Mouse (Mus musculus): ENCODE measurements around the gene Mrpl49. TPM values are rescaled to one million over a fixed set of nuclear protein-coding genes. Genes with fewer than 3 reads are reported as not detected.

Gene Mrpl49
- polyA plus RNA-seq, 1 experiment = 52.5 TPM

DNA sequence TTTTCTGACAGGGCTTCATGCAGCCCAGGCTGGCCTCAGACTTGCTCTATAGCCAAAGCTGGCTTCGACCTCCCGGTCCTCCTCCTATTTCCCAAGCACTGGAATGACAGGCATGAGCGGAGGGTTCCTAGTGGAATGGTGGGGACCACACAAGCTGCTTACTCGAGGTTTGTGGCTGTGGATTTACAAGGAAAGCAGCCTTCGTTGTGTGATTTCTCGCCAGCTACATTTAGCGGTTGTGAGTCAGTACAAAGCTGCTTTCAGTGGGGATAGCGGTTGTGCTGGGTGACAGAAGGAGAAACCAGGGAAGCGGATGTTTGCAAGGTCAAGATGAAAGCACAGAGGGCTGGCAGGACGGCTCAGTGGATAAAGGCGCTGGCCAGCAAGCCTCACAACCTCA, 52.0 kb downstream of the Mrpl49 start:
- 89% methylated on average over 11 of the region's 11 CpGs for WGBS
- TF ChIP-seq CTCF (IDR thresholded peaks at IDR 0.05; ENCODE audit: control insufficient read depth, insufficient read depth, low read length) = no peak
- TF ChIP-seq POLR2A (IDR thresholded peaks at IDR 0.05; ENCODE audit: borderline replicate concordance, control insufficient read depth, low read depth, low read length) = no peak
- Histone ChIP-seq H3K4me3 (replicated peaks; ENCODE audit: control insufficient read depth, low read depth, low read length) (no peak overlapping the region), H3K27ac (ENCODE audit: control insufficient read depth, insufficient read depth, low read depth, low read length, poor library complexity) (no peak overlapping the region), H3K4me1 (ENCODE audit: control insufficient read depth, insufficient read depth, low read length) (no peaks in the 10 kb centered on the region; the same call in 1 of the 2 replicates)

Other genes starting within 250 kb of the Mrpl49 start
- gene Frmd8, start 182.5 kb downstream of the Mrpl49 start, polyA plus RNA-seq (2011; ENCODE audit: insufficient read depth, insufficient read length, low replicate concordance, missing spikeins) = 14.3 and 18.1 TPM in 2 replicates
- gene Slc25a45, start 180.0 kb downstream of the Mrpl49 start, polyA plus RNA-seq (2011; ENCODE audit: insufficient read depth, insufficient read length, low replicate concordance, missing spikeins) = 11.6 and 24.6 TPM in 2 replicates
- gene Tigd3, start 163.6 kb downstream of the Mrpl49 start, polyA plus RNA-seq (2011; ENCODE audit: insufficient read depth, insufficient read length, low replicate concordance, missing spikeins) = 4.4 and 6.4 TPM in 2 replicates
- 31.1 and 60.8 TPM in 2 replicates for gene Dpf2, start 144.8 kb downstream of the Mrpl49 start, polyA plus RNA-seq (2011; ENCODE audit: insufficient read depth, insufficient read length, low replicate concordance, missing spikeins)
- 2.3 and 5.3 TPM in 2 replicates for gene Cdc42ep2, start 133.0 kb downstream of the Mrpl49 start, polyA plus RNA-seq (2011; ENCODE audit: insufficient read depth, insufficient read length, low replicate concordance, missing spikeins)
- 41.9 and 79.8 TPM in 2 replicates for gene Pola2, start 93.6 kb downstream of the Mrpl49 start, polyA plus RNA-seq (2011; ENCODE audit: insufficient read depth, insufficient read length, low replicate concordance, missing spikeins)
- 0.80 TPM in 1 of 2 replicates, not detected in the other for gene Slc22a20, start 71.6 kb downstream of the Mrpl49 start, polyA plus RNA-seq (2011; ENCODE audit: insufficient read depth, insufficient read length, low replicate concordance, missing spikeins)
- 59.9 and 139 TPM in 2 replicates for gene Capn1, start 41.9 kb downstream of the Mrpl49 start, polyA plus RNA-seq (2011; ENCODE audit: insufficient read depth, insufficient read length, low replicate concordance, missing spikeins)
- 30.5 and 58.5 TPM in 2 replicates for gene Syvn1, start 11.2 kb downstream of the Mrpl49 start, polyA plus RNA-seq (2011; ENCODE audit: insufficient read depth, insufficient read length, low replicate concordance, missing spikeins)
- 2,232 and 4,155 TPM in 2 replicates for gene Fau, start 59 bp upstream of the Mrpl49 start, polyA plus RNA-seq (2011; ENCODE audit: insufficient read depth, insufficient read length, low replicate concordance, missing spikeins)
- 8.4 and 14.3 TPM in 2 replicates for gene Znhit2, start 3.4 kb upstream of the Mrpl49 start, polyA plus RNA-seq (2011; ENCODE audit: insufficient read depth, insufficient read length, low replicate concordance, missing spikeins)
- 5.9 and 12.3 TPM in 2 replicates for gene Tm7sf2, start 10.6 kb upstream of the Mrpl49 start, polyA plus RNA-seq (2011; ENCODE audit: insufficient read depth, insufficient read length, low replicate concordance, missing spikeins)
- gene Vps51, start 19.4 kb upstream of the Mrpl49 start, polyA plus RNA-seq (2011; ENCODE audit: insufficient read depth, insufficient read length, low replicate concordance, missing spikeins) = 48.4 and 85.1 TPM in 2 replicates
- not detected in 2 replicates for gene Tmem262, start 22.2 kb upstream of the Mrpl49 start, polyA plus RNA-seq (2011; ENCODE audit: insufficient read depth, insufficient read length, low replicate concordance, missing spikeins)
- not detected in 2 replicates for gene Gm28374, start 24.5 kb upstream of the Mrpl49 start, polyA plus RNA-seq (2011; ENCODE audit: insufficient read depth, insufficient read length, low replicate concordance, missing spikeins)
- 12.2 and 22.8 TPM in 2 replicates for gene Zfpl1, start 27.2 kb upstream of the Mrpl49 start, polyA plus RNA-seq (2011; ENCODE audit: insufficient read depth, insufficient read length, low replicate concordance, missing spikeins)
- gene Cdca5, start 27.2 kb upstream of the Mrpl49 start, polyA plus RNA-seq (2011; ENCODE audit: insufficient read depth, insufficient read length, low replicate concordance, missing spikeins) = 28.8 and 31.0 TPM in 2 replicates
- gene AC131692.1, start 36.6 kb upstream of the Mrpl49 start, polyA plus RNA-seq (2011; ENCODE audit: insufficient read depth, insufficient read length, low replicate concordance, missing spikeins) = 6.6 and 6.9 TPM in 2 replicates
- 5.2 and 5.3 TPM in 2 replicates for gene Naaladl1, start 48.0 kb upstream of the Mrpl49 start, polyA plus RNA-seq (2011; ENCODE audit: insufficient read depth, insufficient read length, low replicate concordance, missing spikeins)
- 2.5 and 6.0 TPM in 2 replicates for gene Sac3d1, start 60.9 kb upstream of the Mrpl49 start, polyA plus RNA-seq (2011; ENCODE audit: insufficient read depth, insufficient read length, low replicate concordance, missing spikeins)
- 33.2 and 38.4 TPM in 2 replicates for gene Snx15, start 70.5 kb upstream of the Mrpl49 start, polyA plus RNA-seq (2011; ENCODE audit: insufficient read depth, insufficient read length, low replicate concordance, missing spikeins)
- gene Batf2, start 83.2 kb upstream of the Mrpl49 start, polyA plus RNA-seq (2011; ENCODE audit: insufficient read depth, insufficient read length, low replicate concordance, missing spikeins) = 0.93 TPM in 1 of 2 replicates, not detected in the other
- 19.6 and 20.5 TPM in 2 replicates for gene Arl2, start 83.8 kb upstream of the Mrpl49 start, polyA plus RNA-seq (2011; ENCODE audit: insufficient read depth, insufficient read length, low replicate concordance, missing spikeins)
- not detected in 2 replicates for gene Majin, start 126.6 kb upstream of the Mrpl49 start, polyA plus RNA-seq (2011; ENCODE audit: insufficient read depth, insufficient read length, low replicate concordance, missing spikeins)
- gene Gpha2, start 168.6 kb upstream of the Mrpl49 start, polyA plus RNA-seq (2011; ENCODE audit: insufficient read depth, insufficient read length, low replicate concordance, missing spikeins) = not detected in 2 replicates
- 21.0 and 43.9 TPM in 2 replicates for gene Ppp2r5b, start 178.1 kb upstream of the Mrpl49 start, polyA plus RNA-seq (2011; ENCODE audit: insufficient read depth, insufficient read length, low replicate concordance, missing spikeins)
- gene Atg2a, start 183.9 kb upstream of the Mrpl49 start, polyA plus RNA-seq (2011; ENCODE audit: insufficient read depth, insufficient read length, low replicate concordance, missing spikeins) = 17.0 and 36.4 TPM in 2 replicates
- gene Ehd1, start 218.9 kb upstream of the Mrpl49 start, polyA plus RNA-seq (2011; ENCODE audit: insufficient read depth, insufficient read length, low replicate concordance, missing spikeins) = 40.0 and 63.1 TPM in 2 replicates
- 7.2 and 13.6 TPM in 2 replicates for gene Cdc42bpg, start 248.7 kb upstream of the Mrpl49 start, polyA plus RNA-seq (2011; ENCODE audit: insufficient read depth, insufficient read length, low replicate concordance, missing spikeins)

All from bone marrow, adult 2 months (tissue).